ENCODE assay signal across 22 mouse cellular contexts in genomic region chr19:49375754-49376619, GRCm38 (mm10).
DNase-seq lines count a peak whose midpoint lies in the region; ATAC-seq and TF ChIP-seq lines count a peak whose summit lies in the region.
"Had no signal": no experiment of that assay in that cellular context is flagged by ENCODE, and none has a peak within 500 bp of the region (broad histone marks: within the 10 kb centered on the region; RNA-seq: fewer than 3 reads in every experiment).

No protein-coding gene starts in this region.

- intact Hi-C loops in left cerebral cortex, adult 2 months (cut with DNase I), result loop anchor here (5.0 kb wide), 1 partner anchor 554 kb away; no protein-coding TSS in a partner anchor
- intact Hi-C loops in left cerebral cortex, postnatal 4 days (cut with DNase I), result no loop called here

- H3K9ac ChIP-seq in kidney, postnatal 0 days (ENCODE audit: low read depth, low read length), result no peak overlapping the region
- no peak overlapping the region for H3K9ac ChIP-seq in lung, embryonic 16.5 days (ENCODE audit: low read length)
- H3K9ac ChIP-seq: embryonic facial prominence, embryonic 15.5 days; heart, embryonic 12.5 days had no signal

- H3K27ac ChIP-seq in kidney, postnatal 0 days, result no peak overlapping the region
- no peak overlapping the region for H3K27ac ChIP-seq in kidney, adult 2 months (ENCODE audit: insufficient read depth, low read depth, low read length)
- peak overlapping the region; percentile 67; the same call in 1 of the 2 replicates for H3K27ac ChIP-seq in left cerebral cortex, adult 2 months
- H3K27ac ChIP-seq in lung, embryonic 16.5 days (ENCODE audit: low read length), result no peak overlapping the region
- H3K27ac ChIP-seq: embryonic facial prominence, embryonic 15.5 days; forebrain, embryonic 10.5 days; gastrocnemius, adult 2 months had no signal

- TF ChIP-seq CTCF in kidney, postnatal 0 days (IDR thresholded peaks at IDR 0.05; ENCODE audit: low read depth), result no peak
- TF ChIP-seq CTCF in kidney, adult 2 months (conservative IDR thresholded peaks at IDR 0.05; ENCODE audit: insufficient read depth, insufficient read length, low read depth, low read length), result no peak
- TF ChIP-seq CTCF in left cerebral cortex, adult 2 months (IDR thresholded peaks at IDR 0.05), result no peak
- no peak for TF ChIP-seq CTCF in brain, embryonic 14.5 days (IDR thresholded peaks at IDR 0.05; ENCODE audit: borderline replicate concordance, extremely low read depth, insufficient read depth, insufficient read length)

- H3K9me3 ChIP-seq in kidney, postnatal 0 days (replicated peaks; ENCODE audit: low read length), result no peaks in the 10 kb centered on the region
- no peaks in the 10 kb centered on the region for H3K9me3 ChIP-seq in lung, embryonic 16.5 days (ENCODE audit: control insufficient read depth, low read length)
- H3K9me3 ChIP-seq: embryonic facial prominence, embryonic 15.5 days; forebrain, embryonic 10.5 days; heart, embryonic 12.5 days had no signal

- peak; percentile 54; the same call in 1 of the 2 replicates for ATAC-seq in kidney, postnatal 0 days (replicated peaks; ENCODE audit: low FRiP score, low read depth)
- ATAC-seq in lung, embryonic 16.5 days (ENCODE audit: low read depth), result peak; percentile 94
- ATAC-seq: forebrain, embryonic 14.5 days had no signal

- DNase-seq in kidney, postnatal 0 days (ENCODE audit: low spot score), result peak; percentile 72
- DNase-seq in kidney, adult 2 months, result no peak
- DNase-seq in left cerebral cortex, adult 2 months (ENCODE audit: extremely low spot score in 1 of 2, low spot score in 2 of 2), result no peak
- DNase-seq in left cerebral cortex, postnatal 4 days, result no peak
- DNase-seq in lung, postnatal 14 days, result no peak
- DNase-seq in brain, embryonic 14.5 days (ENCODE audit: low read depth), result peak; percentile 16
- DNase-seq in adrenal gland, adult (ENCODE audit: inconsistent age in 2 of 2, low spot score in 1 of 2), result no peak
- DNase-seq: adrenal gland, adult 8-10 months; adrenal gland, postnatal 36 days; cerebellum, adult 11 months; cerebellum, adult 8-10 months; cerebellum, postnatal 14 days; embryo, embryonic 11 days; gastrocnemius, adult 2 months; gastrocnemius, postnatal 25 days; heart, postnatal 4 days had no signal

- no peaks in the 10 kb centered on the region for H3K27me3 ChIP-seq in kidney, postnatal 0 days (ENCODE audit: insufficient read depth, low read length)
- H3K27me3 ChIP-seq in kidney, adult 2 months (replicated peaks; ENCODE audit: control insufficient read depth, insufficient read depth, low read length), result no peaks in the 10 kb centered on the region
- H3K27me3 ChIP-seq in lung, embryonic 16.5 days (ENCODE audit: control insufficient read depth, insufficient read depth, low read depth, low read length), result no peaks in the 10 kb centered on the region
- H3K27me3 ChIP-seq: embryonic facial prominence, embryonic 15.5 days; heart, embryonic 12.5 days had no signal

- no peaks in the 10 kb centered on the region for H3K36me3 ChIP-seq in kidney, postnatal 0 days (ENCODE audit: insufficient read depth, low read length)
- H3K36me3 ChIP-seq in kidney, adult 2 months (ENCODE audit: control insufficient read depth, insufficient read depth, low read length), result no peaks in the 10 kb centered on the region
- H3K36me3 ChIP-seq in lung, embryonic 16.5 days (ENCODE audit: control insufficient read depth, insufficient read depth, low read length), result no peaks in the 10 kb centered on the region
- H3K36me3 ChIP-seq: embryonic facial prominence, embryonic 15.5 days; forebrain, embryonic 10.5 days; heart, embryonic 12.5 days had no signal

- H3K4me1 ChIP-seq in kidney, postnatal 0 days (replicated peaks; ENCODE audit: insufficient read depth, low read length), result no peaks in the 10 kb centered on the region
- H3K4me1 ChIP-seq in kidney, adult 2 months (ENCODE audit: control insufficient read depth, insufficient read depth, low read length), result no peaks in the 10 kb centered on the region
- H3K4me1 ChIP-seq in lung, embryonic 16.5 days (replicated peaks; ENCODE audit: control insufficient read depth, insufficient read depth, low read length), result 0 out of 2 replicates have a peak, but pooled peaks cover 2% of the 10 kb centered on the region
- H3K4me1 ChIP-seq: embryonic facial prominence, embryonic 15.5 days; forebrain, embryonic 10.5 days; heart, embryonic 12.5 days had no signal

- WGBS in kidney, postnatal 0 days, result 41% methylated on average over 1 of the region's 1 CpGs
- WGBS in kidney, adult 2 months, result 38% methylated on average over 1 of the region's 1 CpGs
- 13% methylated on average over 1 of the region's 1 CpGs for WGBS in lung, embryonic 16.5 days

- no peak for TF ChIP-seq POLR2A in kidney, adult 2 months (IDR thresholded peaks at IDR 0.05; ENCODE audit: low read depth, low read length)
- TF ChIP-seq POLR2A in brain, embryonic 14.5 days (IDR thresholded peaks at IDR 0.05; ENCODE audit: borderline replicate concordance, extremely low read depth, insufficient read depth, insufficient read length, poor library complexity, severe bottlenecking), result no peak

- no peak overlapping the region for H3K4me2 ChIP-seq in kidney, postnatal 0 days (ENCODE audit: low read length)
- H3K4me2 ChIP-seq in lung, embryonic 16.5 days (ENCODE audit: low read depth, low read length), result no peak overlapping the region
- H3K4me2 ChIP-seq: embryonic facial prominence, embryonic 15.5 days; heart, embryonic 12.5 days had no signal

- H3K4me3 ChIP-seq in kidney, postnatal 0 days (replicated peaks; ENCODE audit: low read depth, low read length), result no peak overlapping the region
- no peak overlapping the region for H3K4me3 ChIP-seq in kidney, adult 2 months (ENCODE audit: insufficient read depth, low read depth, low read length)
- H3K4me3 ChIP-seq in left cerebral cortex, adult 2 months, result no peak overlapping the region
- no peak overlapping the region for H3K4me3 ChIP-seq in lung, embryonic 16.5 days (ENCODE audit: low read length)
- H3K4me3 ChIP-seq: embryonic facial prominence, embryonic 15.5 days; erythroblast, embryonic 14.5 days; forebrain, embryonic 10.5 days; gastrocnemius, adult 2 months; heart, embryonic 12.5 days had no signal

Comparison
In these comparisons a context has a peak if more than half of its experiments do, and no peak if none do; other contexts are left out.
1. DNase-seq: peak in kidney, postnatal 0 days (single experiment) and brain, embryonic 14.5 days (single experiment); none in kidney, adult 2 months (single experiment), left cerebral cortex, adult 2 months (0 of 2), left cerebral cortex, postnatal 4 days (single experiment), lung, postnatal 14 days (single experiment) and adrenal gland, adult (0 of 2).